Mouse (Mus musculus): ENCODE results near the gene Fam107b.

GRCm38 (mm10) chr2:3570606-3571005 lies 318 bp downstream of the Fam107b start:
- TF ChIP-seq POLR2A (IDR thresholded peaks at IDR 0.05; ENCODE audit: insufficient read depth, low read depth, low read length) (no peak), CTCF (IDR thresholded peaks at IDR 0.05; ENCODE audit: insufficient read depth, low read depth, low read length) (no peak)
